Mouse (Mus musculus) left cerebral cortex, adult 18-20 months (tissue): ENCODE data around the gene Bcap29. TPM values are rescaled to one million over a fixed set of nuclear protein-coding genes. Genes with fewer than 3 reads are reported as not detected.
A peak's percentile ranks its signal among the peaks of the same experiment; 100 is the strongest.
"Not testable (repeated sequence)": the region's sequence is repeated elsewhere in the genome, so short reads cannot be mapped to it uniquely, and the experiment has no call there.

Experiments
- DNase-seq, 2 experiments: peaks; one replicate each; pipeline ENCODE4 v3.0.0; 2021 to 2022; ENCODE audit warnings: low spot score in 2 of 2, mixed read lengths in 1 of 2
- total RNA-seq, 2 experiments: library from RNA; stranded (reverse); gene quantifications; 2 replicates each; pipeline ENCODE4 v1.2.3; 2021

The Bcap29 gene
- total RNA-seq, 2 experiments from 2014 or later: 44.1 to 44.6 TPM

- DNase-seq: peak in 1 of 2 experiments; percentile 13
These were observed 53.7 kb downstream of the Bcap29 start for GRCm38 (mm10) chr12:31580634-31581318.

- DNase-seq: peak; percentile 12 to 50
These were observed 55.6 kb downstream of the Bcap29 start for GRCm38 (mm10) chr12:31578691-31579476.

- no peak for DNase-seq
These were observed 60.0 kb downstream of the Bcap29 start for GRCm38 (mm10) chr12:31574506-31574905.

GRCm38 (mm10) chr12:31569784-31570183 lies 64.7 kb downstream of the Bcap29 start:
- no peak for DNase-seq

- no peak for DNase-seq
These were observed 65.8 kb downstream of the Bcap29 start for GRCm38 (mm10) chr12:31568661-31569060.

GRCm38 (mm10) chr12:31567535-31567934 lies 66.9 kb downstream of the Bcap29 start:
- DNase-seq: not testable (repeated sequence)

GRCm38 (mm10) chr12:31560712-31561111 lies 73.7 kb downstream of the Bcap29 start:
- no peak for DNase-seq

GRCm38 (mm10) chr12:31560002-31560401 lies 74.5 kb downstream of the Bcap29 start:
- DNase-seq: no peak

GRCm38 (mm10) chr12:31554371-31554770 lies 80.1 kb downstream of the Bcap29 start:
- DNase-seq: no peak

- DNase-seq: no peak
These were observed 83.2 kb downstream of the Bcap29 start for GRCm38 (mm10) chr12:31551252-31551651.

GRCm38 (mm10) chr12:31546061-31546460 lies 88.4 kb downstream of the Bcap29 start:
- no peak for DNase-seq

- DNase-seq: no peak
These were observed 89.2 kb downstream of the Bcap29 start for GRCm38 (mm10) chr12:31545219-31545618.

- peak in 1 of 2 experiments; percentile 27 for DNase-seq
These were observed 92.9 kb downstream of the Bcap29 start for GRCm38 (mm10) chr12:31541541-31541940.

Other genes starting within 250 kb of the Bcap29 start
- under 1 TPM in 1 of 2 experiments, not detected in 1; 0.30 TPM for gene Slc26a3, start 243.8 kb downstream of the Bcap29 start, total RNA-seq
- 10 to 100 TPM; 22.9 to 24.1 TPM for gene Cbll1, start 135.0 kb downstream of the Bcap29 start, total RNA-seq
- 1 to 10 TPM; 1.9 to 2.0 TPM for gene Slc26a4, start 74.7 kb downstream of the Bcap29 start, total RNA-seq
- 10 to 100 TPM in 1 of 2 experiments, 1 to 10 TPM in 1; 7.1 to 10.6 TPM for gene Dus4l, start 20.2 kb upstream of the Bcap29 start, total RNA-seq
- gene Cog5, start 20.2 kb upstream of the Bcap29 start, total RNA-seq: 10 to 100 TPM; 48.0 to 50.4 TPM
- gene Gpr22, start 79.3 kb upstream of the Bcap29 start, total RNA-seq: 10 to 100 TPM; 47.2 to 53.0 TPM